Mouse (Mus musculus) CH12.LX (cell line): Measurements from ENCODE around the gene Adrb1.

Source experiments
- CTCF ChIP-seq, 2 experiments: IDR thresholded peaks in 1 of 2; conservative IDR thresholded peaks in 1 of 2; 2 replicates each; pipeline ENCODE4 v1.5.1; 2011 to 2012; ENCODE audit warnings: low read depth in 2 of 2, low read length in 2 of 2, improper control_type of control experiment in 1 of 2, inconsistent platforms in 1 of 2, mild to moderate bottlenecking in 1 of 2, moderate library complexity in 1 of 2
- GABPA ChIP-seq: IDR thresholded peaks from 2 replicates; pipeline ENCODE4 v1.6.1; 2012; ENCODE audit warnings: low read depth, low read length, improper control_type of control experiment, inconsistent platforms; ENCODE audit not compliant: insufficient replicate concordance
- MAX ChIP-seq: IDR thresholded peaks from 2 replicates; pipeline ENCODE4 v1.6.1; 2011; ENCODE audit warnings: low read length, improper control_type of control experiment

GRCm38 (mm10) chr19:56775893-56776718 lies 54.1 kb downstream of the Adrb1 start:
- no peak for TF ChIP-seq CTCF (conservative IDR thresholded peaks at IDR 0.05 in 1 of 2, IDR thresholded peaks at IDR 0.05 in 1 of 2; ENCODE audit: low read depth in 2 of 2, low read length in 2 of 2)
- no peak for TF ChIP-seq GABPA
- TF ChIP-seq MAX: no peak
